Mouse (Mus musculus) embryonic fibroblast, embryonic 13.5 days (primary cell): Measurements from ENCODE around the gene Lypla2.

ENCODE experiments used
- CTCF ChIP-seq: IDR thresholded peaks from 2 replicates; pipeline ENCODE4 v1.5.1; 2011; ENCODE audit warnings: mild to moderate bottlenecking, control low read depth, low read length, moderate library complexity, borderline replicate concordance; ENCODE audit not compliant: insufficient read depth
- POLR2A ChIP-seq: IDR thresholded peaks from 2 replicates; pipeline ENCODE4 v1.6.1; 2011; ENCODE audit warnings: low read depth, mild to moderate bottlenecking, control low read depth, low read length, moderate library complexity

- TF ChIP-seq POLR2A = no peak
- TF ChIP-seq CTCF = no peak
Observed at GRCm38 (mm10) chr4:135967086-135967760, 5.2 kb downstream of the Lypla2 start.
